Mouse (Mus musculus) frontal cortex, postnatal 25 days (tissue): Measurements from ENCODE around the gene Elf5.

Source experiments
- DNase-seq, 2 experiments: peaks; one replicate each; pipeline ENCODE4 v3.0.0; 2022; ENCODE audit warnings: low spot score in 2 of 2

Elf5 gene

GRCm38 (mm10) chr2:103411348-103411747 is at the start of gene Elf5:
Gene Elf5, plus strand, starts transcription at chr2:103411688.
- no peak for DNase-seq

GRCm38 (mm10) chr2:103372541-103372940 is 38.9 kb upstream of the Elf5 start:
- DNase-seq, result no peak

GRCm38 (mm10) chr2:103379502-103380160 is 31.9 kb upstream of the Elf5 start:
- DNase-seq, result no peak

- no peak for DNase-seq
Measured at GRCm38 (mm10) chr2:103382174-103382573, 29.3 kb upstream of the Elf5 start.

GRCm38 (mm10) chr2:103387881-103388280 is 23.6 kb upstream of the Elf5 start:
- DNase-seq, result no peak

- DNase-seq, result no peak
Measured at GRCm38 (mm10) chr2:103388311-103388710, 23.2 kb upstream of the Elf5 start.

GRCm38 (mm10) chr2:103390086-103390988 is 21.2 kb upstream of the Elf5 start:
- no peak for DNase-seq

- no peak for DNase-seq
Measured at GRCm38 (mm10) chr2:103391626-103392025, 19.9 kb upstream of the Elf5 start.

- no peak for DNase-seq
Measured at GRCm38 (mm10) chr2:103398110-103398509, 13.4 kb upstream of the Elf5 start.

GRCm38 (mm10) chr2:103400691-103401090 is 10.8 kb upstream of the Elf5 start:
- DNase-seq, result no peak

GRCm38 (mm10) chr2:103406239-103406638 is 5.2 kb upstream of the Elf5 start:
- no peak for DNase-seq

- no peak for DNase-seq
Measured at GRCm38 (mm10) chr2:103411816-103412215, 328 bp downstream of the Elf5 start.

GRCm38 (mm10) chr2:103413381-103413780 is 1.9 kb downstream of the Elf5 start:
- no peak for DNase-seq

GRCm38 (mm10) chr2:103415774-103416173 is 4.3 kb downstream of the Elf5 start:
- no peak for DNase-seq

- no peak for DNase-seq
Measured at GRCm38 (mm10) chr2:103420650-103421507, 9.4 kb downstream of the Elf5 start.

- no peak for DNase-seq
Measured at GRCm38 (mm10) chr2:103423884-103424283, 12.4 kb downstream of the Elf5 start.

- DNase-seq, result peak; percentile 62 to 63
Measured at GRCm38 (mm10) chr2:103424349-103425026, 13.0 kb downstream of the Elf5 start.

GRCm38 (mm10) chr2:103425456-103426063 is 14.1 kb downstream of the Elf5 start:
- DNase-seq, result no peak

- DNase-seq, result no peak
Measured at GRCm38 (mm10) chr2:103428356-103428755, 16.9 kb downstream of the Elf5 start.

GRCm38 (mm10) chr2:103430712-103431111 is 19.2 kb downstream of the Elf5 start:
- DNase-seq, result no peak

GRCm38 (mm10) chr2:103432695-103433275 is 21.3 kb downstream of the Elf5 start:
- no peak for DNase-seq
